Mouse (Mus musculus): ENCODE results near the gene Olfr31. TPM values are rescaled to one million over a fixed set of nuclear protein-coding genes. Genes with fewer than 3 reads are reported as not detected.

Olfr31 gene
- polyA plus RNA-seq, 3 experiments from 2014 or later, result 0.13 TPM; not detected in 2

DNA sequence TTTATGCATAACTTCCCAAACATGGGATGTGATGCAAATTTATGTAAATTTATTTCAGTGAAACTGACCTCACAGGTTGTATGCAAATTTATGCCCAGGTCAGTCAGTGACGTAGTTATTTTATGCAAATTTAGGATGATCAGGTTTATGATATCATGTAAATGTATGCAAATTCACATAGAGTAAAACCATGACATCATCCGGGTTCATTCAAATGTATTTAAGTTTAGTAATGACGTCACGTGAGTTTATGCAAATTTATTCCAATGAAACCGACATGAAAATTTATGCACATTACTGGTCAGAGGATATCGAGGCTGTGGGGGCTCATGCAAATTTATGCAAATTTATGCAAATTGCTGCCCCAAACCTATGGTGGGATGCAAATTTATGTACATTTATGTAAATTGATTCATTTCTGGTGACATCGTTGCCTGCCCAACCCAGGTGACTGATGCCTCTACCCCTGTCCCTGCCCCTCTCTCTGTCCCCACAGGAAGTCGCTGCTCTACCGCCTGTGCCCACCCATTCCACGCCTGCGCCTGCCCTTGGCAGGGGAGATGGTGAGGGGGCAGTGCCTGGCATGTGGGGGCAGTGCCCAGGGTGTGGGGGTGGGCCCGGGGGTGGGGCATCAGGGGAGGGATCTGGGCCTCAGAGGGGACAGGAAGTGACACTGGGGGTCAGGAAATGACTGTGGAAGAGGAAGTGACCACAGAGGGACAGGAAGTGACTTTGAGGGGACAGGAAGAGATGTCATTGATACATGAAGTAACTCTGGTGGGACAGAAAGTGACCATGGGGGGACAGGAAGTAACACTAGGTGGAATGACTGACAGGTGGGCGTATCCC is 32.1 kb downstream of the Olfr31 start:
- no peak for ATAC-seq

DNA sequence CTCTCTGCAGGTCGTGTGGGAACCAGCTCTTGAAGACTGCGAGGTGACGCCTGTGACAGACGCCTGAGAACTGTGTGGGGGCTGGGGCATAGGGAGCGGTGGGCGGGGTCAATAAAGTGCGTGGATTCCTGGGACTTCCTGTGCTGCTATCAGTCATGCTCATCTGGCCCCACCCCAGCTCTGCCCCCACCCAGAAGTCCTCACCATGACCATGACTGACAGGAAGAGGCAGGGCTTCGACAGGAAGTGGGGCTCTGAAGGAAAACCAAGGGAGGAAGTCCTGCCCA is 32.7 kb downstream of the Olfr31 start:
- no peak for ATAC-seq

Other genes starting within 250 kb of the Olfr31 start
- gene Psmd6, start 201.8 kb upstream of the Olfr31 start, polyA plus RNA-seq (2017; shearing (Covaris generic)), result 100 to 1,000 TPM; 117 to 176 (median 128) TPM
- not detected for gene Olfr720, start 136.0 kb upstream of the Olfr31 start, polyA plus RNA-seq (2017; shearing (Covaris generic))
- gene Il3ra, start 23.4 kb downstream of the Olfr31 start, polyA plus RNA-seq (2017; shearing (Covaris generic)), result 1 to 10 TPM; 3.6 to 10.0 (median 4.1) TPM
- gene Olfr721-ps1, start 78.5 kb downstream of the Olfr31 start, polyA plus RNA-seq (2017; shearing (Covaris generic)), result not detected

All from inflammation-experienced regulatory T-cells, adult 6 months (primary cell).